Mouse (Mus musculus) adrenal gland (tissue): Measurements from ENCODE around the gene Itm2c.

Source experiments
- intact Hi-C: fragments of 180-260 bp; cut with DNase I; formaldehyde crosslinking; loops from one replicate; pipeline ENCODE4 v1.15.1; 2025
- long read RNA-seq, 2 experiments: library from polyadenylated mRNA; unstranded; transcript quantifications; one replicate each; pipeline ENCODE4 v2.0.0; 2020; ENCODE audit warnings: borderline replicate concordance in 1 of 2; ENCODE audit not compliant: insufficient replicate concordance in 1 of 2

Gene Itm2c
- long read RNA-seq, experiment 1, transcript Itm2c-201 (6 exons, 2,230 nt) = major isoform, 402 of 469 reads
- long read RNA-seq, experiment 1, partial matches to known transcripts = 26 of 469 reads
- long read RNA-seq, experiment 1, other reads (novel, unspliced or antisense) = 39 of 469 reads
- long read RNA-seq, experiment 2, transcript Itm2c-201 (6 exons, 2,230 nt) = major isoform, 372 of 422 reads
- long read RNA-seq, experiment 2, partial matches to known transcripts = 22 of 422 reads
- long read RNA-seq, experiment 2, other reads (novel, unspliced or antisense) = 25 of 422 reads

DNA sequence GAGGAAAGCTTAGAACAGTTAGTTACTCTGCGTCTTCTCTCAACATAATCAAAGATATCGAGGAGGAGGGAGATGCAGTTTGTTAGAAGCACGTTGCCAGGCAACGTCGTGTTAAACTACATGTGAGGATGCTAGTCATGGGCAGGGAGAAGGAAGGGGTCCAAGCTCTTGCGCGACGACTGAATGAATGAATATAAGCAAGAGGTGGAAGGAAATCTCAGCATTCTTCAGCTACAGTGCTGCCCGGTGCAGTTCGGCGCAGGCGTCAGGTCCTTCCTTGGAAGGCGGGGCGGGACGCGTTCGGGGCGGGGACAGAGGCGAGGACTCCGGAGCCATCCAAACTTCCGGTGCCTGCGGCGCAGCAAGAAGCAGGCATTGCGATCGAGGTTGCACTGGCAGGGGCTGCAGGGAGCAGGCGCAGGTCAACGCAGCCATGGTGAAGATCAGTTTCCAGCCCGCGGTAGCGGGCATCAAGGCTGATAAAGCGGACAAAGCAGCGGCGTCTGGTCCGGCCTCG is at the start of gene Itm2c:
Gene Itm2c, plus strand, starts transcription at position 51 of the 517 bp plus-strand sequence.
- intact Hi-C loops = loop anchor here (5.0 kb wide), 1 partner anchor 37 kb away; no protein-coding TSS in a partner anchor

- intact Hi-C loops = loop anchor here (5.0 kb wide), 2 partner anchors 53 to 108 kb away; partner anchors contain the start of gene Cab39
These were observed 49.1 kb upstream of the Itm2c start for GRCm38 (mm10) chr1:85844981-85845380.

GRCm38 (mm10) chr1:85845476-85845875 is 48.6 kb upstream of the Itm2c start:
- intact Hi-C loops = no loop called here

DNA sequence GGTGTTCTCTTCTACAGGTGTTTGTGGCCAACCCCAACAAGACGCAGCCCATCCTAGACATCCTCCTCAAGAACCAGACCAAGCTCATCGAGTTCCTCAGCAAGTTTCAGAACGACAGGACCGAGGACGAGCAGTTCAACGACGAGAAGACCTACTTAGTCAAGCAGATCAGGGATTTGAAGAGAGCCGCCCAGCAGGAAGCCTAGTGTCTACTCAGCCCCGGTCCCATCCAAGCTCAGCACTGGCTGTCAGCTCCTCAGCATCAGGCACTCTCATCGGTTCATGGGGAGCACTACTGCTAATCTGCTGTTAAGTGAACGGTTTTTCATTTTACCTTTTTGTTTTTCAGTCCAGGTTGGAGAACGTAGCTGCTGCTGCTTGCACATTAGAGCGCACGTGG is 45.1 kb upstream of the Itm2c start:
- intact Hi-C loops = no loop called here

- intact Hi-C loops = no loop called here
These were observed 43.2 kb upstream of the Itm2c start for GRCm38 (mm10) chr1:85850851-85851250.

DNA sequence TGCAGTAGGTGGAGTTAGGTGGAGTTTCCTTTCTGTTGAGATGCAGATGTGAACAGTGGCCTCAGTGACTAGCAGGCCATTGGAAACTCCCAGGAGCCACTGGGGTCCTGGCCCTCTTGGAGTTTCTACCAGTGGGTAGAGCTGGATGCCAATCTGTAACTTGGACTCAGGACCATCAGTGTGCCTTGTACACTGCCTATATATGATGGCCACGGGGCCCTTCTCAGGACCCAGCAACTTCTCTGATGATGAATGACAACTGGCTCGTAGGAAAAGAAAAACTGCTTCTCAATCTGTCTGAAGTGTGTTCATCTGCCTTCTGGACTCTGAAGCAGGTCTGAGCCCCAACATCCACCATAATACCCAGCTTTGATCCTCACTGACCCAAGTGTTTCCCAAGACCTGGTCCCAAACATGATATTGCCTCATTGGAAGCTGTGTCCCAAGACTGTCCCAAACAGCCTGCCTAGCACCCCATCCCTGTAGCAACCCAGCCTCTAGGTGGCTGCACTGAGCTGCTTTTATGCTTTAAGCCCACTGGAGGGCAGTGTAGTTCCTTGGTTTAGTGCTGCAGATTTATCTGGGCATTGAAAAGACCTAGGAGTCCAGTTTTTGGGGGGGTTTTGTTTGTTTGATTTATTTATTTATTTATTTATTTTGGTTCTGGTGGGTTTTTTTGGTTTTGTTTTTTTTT is 40.9 kb upstream of the Itm2c start:
- intact Hi-C loops = loop anchor here (2.0 kb wide), 2 partner anchors 82 to 154 kb away; no protein-coding TSS in a partner anchor

- intact Hi-C loops = loop anchor here (2.0 kb wide), 2 partner anchors 81 to 153 kb away; no protein-coding TSS in a partner anchor
These were observed 40.2 kb upstream of the Itm2c start for GRCm38 (mm10) chr1:85853865-85854264.

GRCm38 (mm10) chr1:85854475-85854874 is 39.6 kb upstream of the Itm2c start:
- intact Hi-C loops = no loop called here

DNA sequence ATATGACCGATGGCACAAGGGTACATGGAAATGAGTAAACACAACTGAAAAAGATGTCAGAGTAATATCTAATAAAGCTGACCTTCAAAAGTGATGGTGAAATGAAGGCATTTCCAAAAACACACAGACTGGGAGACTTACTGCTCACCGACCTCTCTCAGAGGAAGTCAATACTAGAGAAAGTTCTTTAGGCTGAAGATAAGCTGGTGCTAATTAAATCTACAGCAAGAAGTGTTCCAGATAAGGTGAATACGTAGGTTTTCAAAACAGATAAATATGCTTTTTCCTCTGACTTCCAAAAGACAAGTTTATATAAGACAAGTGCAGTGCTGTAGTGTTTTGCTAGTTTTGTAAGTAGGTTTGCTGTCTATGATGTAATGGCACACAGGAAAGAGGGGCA is 37.8 kb upstream of the Itm2c start:
- intact Hi-C loops = loop anchor here (5.0 kb wide), 1 partner anchor 36 kb away; the partner anchor contains the start of gene Itm2c

- intact Hi-C loops = loop anchor here (5.0 kb wide), 1 partner anchor 35 kb away; the partner anchor contains the start of gene Itm2c
These were observed 36.8 kb upstream of the Itm2c start for GRCm38 (mm10) chr1:85857261-85857754.

- intact Hi-C loops = no loop called here
These were observed 29.7 kb upstream of the Itm2c start for GRCm38 (mm10) chr1:85864383-85864782.

DNA sequence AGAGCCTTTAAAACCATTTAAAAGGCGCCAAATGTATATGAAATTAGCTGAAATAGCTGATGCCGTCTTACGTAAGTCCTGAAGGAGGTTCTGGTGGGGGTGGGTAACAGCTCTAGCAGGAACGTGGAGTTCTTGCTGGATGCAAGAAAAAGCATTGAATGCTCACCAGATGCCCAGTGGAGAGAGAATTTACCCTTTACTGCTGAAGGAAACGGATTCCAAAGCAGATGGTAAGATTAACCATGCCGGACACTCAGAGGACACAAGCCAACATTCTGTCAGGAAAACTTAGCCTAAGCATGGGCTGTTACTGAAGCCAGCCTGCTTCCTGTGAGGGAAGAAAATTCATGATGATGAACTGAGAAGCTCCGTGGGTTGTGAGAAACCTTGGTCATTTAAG is 24.1 kb upstream of the Itm2c start:
- intact Hi-C loops = no loop called here

DNA sequence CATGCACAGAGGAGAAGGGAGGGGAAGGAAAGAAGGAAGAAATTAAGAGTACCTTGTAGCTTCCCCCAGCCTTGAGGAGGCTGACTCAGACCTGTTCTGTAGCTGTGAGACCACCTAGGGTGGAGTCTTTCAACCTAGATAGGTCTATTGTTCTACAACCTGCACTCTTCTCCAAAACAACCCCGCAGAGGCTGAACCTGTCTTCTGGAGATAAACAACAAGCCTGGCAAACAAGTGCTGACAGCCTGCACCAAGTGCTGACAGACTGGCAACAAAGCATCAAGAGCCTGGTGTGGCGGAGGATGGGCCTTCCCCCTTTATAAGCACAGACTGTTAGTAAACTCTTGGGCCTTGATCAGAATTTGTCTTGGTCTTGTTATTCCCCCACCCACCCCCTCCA is 23.5 kb upstream of the Itm2c start:
- intact Hi-C loops = no loop called here

DNA sequence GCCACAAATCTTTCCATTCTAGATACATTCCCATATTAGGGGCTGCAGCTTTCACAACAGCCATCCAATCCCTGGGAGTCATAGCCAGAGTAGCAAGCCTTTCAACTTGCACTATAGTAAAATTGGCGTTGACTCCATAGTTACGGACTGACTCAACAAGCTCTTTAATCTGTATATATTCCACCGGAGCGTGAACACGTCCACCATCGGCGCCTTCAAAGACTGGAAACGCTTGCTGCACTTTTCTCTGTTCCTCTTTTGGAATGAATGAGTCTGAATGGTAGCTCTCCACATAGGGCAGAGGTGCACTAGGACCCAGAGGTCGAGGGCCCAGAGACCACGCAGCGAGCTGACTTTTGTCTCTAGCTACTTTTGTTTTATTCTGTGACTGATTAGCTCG is 12.1 kb upstream of the Itm2c start:
- intact Hi-C loops = no loop called here

DNA sequence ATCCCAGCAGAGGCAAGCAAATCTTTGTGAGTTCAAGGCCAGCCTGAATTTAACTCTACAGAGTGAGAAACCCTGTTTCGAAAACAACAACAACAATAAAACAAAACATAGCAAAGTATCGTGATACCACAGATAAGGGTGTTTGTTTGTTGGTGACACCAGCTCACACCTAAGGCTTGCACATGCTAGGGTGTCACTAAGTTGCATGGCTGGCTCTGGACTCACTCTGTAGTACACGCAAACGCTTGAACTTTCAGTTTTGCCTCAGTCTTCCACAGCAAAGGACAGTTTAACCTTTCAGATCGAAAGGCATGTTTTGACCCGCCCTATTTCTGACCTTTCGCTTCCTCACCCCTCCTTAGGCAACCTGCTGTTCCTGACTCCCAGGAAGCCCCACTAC is 6.9 kb upstream of the Itm2c start:
- intact Hi-C loops = no loop called here

DNA sequence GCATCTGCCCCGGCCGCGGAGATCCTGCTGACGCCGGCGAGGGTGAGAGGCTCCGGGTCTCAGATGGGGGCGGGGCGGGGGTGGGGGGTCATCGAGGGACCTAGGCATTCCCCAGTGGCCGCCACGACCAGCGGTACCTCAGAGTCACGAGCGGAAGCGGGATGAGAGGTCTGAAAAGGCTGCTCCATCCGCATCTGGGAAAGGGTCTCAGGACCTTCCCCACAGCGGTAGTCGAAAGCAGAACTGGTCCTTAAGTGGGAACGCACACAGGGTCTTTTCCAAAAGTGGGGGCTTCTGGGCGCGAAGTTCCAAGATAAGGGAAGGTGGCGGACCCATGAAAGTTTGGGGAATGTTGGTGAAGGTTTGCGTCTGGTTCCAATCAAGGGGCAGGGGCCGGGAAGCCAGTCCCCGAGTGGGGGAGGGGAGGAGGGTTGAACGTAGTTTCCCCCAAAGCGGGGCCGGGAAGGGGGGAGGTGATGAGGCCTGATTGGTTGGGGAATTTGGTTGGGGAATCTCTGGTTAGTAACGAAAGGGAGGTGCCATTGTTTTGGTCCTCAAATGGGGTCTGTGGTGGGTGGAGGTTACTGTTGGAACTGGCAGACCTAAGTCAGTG is 773 bp downstream of the Itm2c start:
- intact Hi-C loops = loop anchor here (5.0 kb wide), 1 partner anchor 38 kb away; no protein-coding TSS in a partner anchor

- intact Hi-C loops = no loop called here
These were observed 1.3 kb downstream of the Itm2c start for GRCm38 (mm10) chr1:85895391-85895837.

- intact Hi-C loops = no loop called here
These were observed 2.0 kb downstream of the Itm2c start for GRCm38 (mm10) chr1:85896110-85896509.

DNA sequence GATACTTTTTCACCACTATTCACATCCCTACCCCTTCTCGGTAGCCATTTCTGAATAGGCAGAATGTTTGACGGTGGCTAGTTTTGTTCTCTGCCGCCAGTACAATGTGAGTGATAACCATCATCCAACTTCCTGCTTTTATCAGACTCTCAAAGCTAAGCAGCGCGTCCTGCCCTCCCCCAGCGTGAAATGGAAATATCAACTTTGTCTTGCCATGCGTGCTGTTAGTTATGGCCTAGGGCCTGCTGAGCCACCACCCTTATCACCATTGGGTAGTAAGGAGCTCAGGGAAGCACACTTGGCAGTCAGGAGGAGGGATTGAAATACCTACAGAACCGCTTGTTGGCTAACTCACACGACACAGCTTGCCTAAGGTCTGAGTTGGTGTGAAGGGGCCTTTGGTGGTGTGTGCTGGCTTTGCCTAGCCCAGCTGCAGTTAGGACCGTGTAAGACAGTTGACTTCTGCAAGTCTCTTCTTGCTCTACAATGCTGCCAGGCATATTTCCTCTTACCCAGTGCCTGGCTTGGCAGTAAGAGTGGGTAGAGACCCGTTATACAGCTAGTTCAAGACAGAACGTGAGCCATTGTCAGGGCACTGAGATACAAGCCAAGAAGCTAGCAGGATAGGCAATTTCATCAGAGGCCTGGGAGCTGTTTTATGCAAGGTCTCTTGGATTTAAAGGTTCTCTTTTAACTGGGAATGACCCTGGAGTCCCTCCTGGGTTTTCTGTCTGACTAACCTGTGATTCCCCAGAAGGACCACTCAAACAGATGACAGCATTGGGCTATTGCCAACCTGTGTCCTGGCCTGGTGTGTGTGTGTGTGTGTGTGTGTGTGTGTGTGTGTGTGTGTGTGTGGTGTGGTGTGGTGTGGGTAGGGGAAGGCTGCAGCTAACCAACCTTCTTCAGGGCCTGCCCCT is 3.0 kb downstream of the Itm2c start:
- intact Hi-C loops = no loop called here
